Comparison of ENCODE assay signal across 20 mouse cellular contexts in the genomic region with DNA sequence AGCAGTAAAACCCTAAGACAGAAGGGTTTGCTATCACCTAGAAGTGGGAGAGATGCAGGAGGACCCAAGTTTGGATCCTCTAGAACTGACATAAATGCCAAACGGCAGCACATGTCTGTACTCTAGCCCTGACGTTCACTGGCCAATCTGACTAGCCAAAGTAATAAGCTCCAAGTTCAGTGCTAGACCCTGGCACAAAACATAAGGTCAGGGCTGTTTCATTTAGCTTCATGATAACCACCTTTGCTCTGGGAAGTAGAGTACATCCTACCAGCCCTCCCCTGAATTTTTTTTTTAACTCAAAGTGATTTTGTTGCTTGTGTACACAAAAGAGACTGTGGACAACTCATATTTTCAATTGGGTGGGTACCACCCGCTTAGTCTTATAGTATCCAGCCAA.
"Had no signal": no experiment of that assay in that cellular context is flagged by ENCODE, and none has a peak within 500 bp of the region (broad histone marks: within the 10 kb centered on the region; RNA-seq: fewer than 3 reads in every experiment).

No protein-coding gene starts in this region.

- H3K4me3 ChIP-seq: heart, adult 2 months; heart, embryonic 12.5 days; hindbrain, embryonic 13.5 days; hindbrain, embryonic 15.5 days; limb, embryonic 13.5 days; limb, embryonic 15.5 days; liver, embryonic 13.5 days; liver, embryonic 15.5 days had no signal

- ATAC-seq: forebrain, postnatal 0 days; hindbrain, postnatal 0 days had no signal

- H3K9me3 ChIP-seq: heart, embryonic 12.5 days; hindbrain, embryonic 13.5 days; hindbrain, embryonic 15.5 days; limb, embryonic 13.5 days; limb, embryonic 15.5 days; liver, embryonic 13.5 days; liver, embryonic 15.5 days had no signal

- H3K27ac ChIP-seq: heart, adult 2 months; hindbrain, embryonic 13.5 days; hindbrain, embryonic 15.5 days; hindbrain, postnatal 0 days; limb, embryonic 13.5 days; limb, embryonic 15.5 days; liver, embryonic 13.5 days; liver, embryonic 15.5 days had no signal

- DNase-seq: forebrain, postnatal 0 days; gastrocnemius, postnatal 14 days; gastrocnemius, postnatal 36 days; heart, adult 2 months; heart, postnatal 10 days; kidney, adult 11 months; kidney, adult 8-10 months; kidney, postnatal 14 days; kidney, postnatal 36 days; layer of hippocampus, adult 9-11 months; layer of hippocampus, postnatal 36 days; left cerebral cortex, postnatal 4 days; liver, embryonic 13.5 days had no signal

- H3K9ac ChIP-seq: forebrain, postnatal 0 days; heart, embryonic 12.5 days; hindbrain, embryonic 13.5 days; hindbrain, embryonic 15.5 days; limb, embryonic 13.5 days; limb, embryonic 15.5 days; liver, embryonic 13.5 days; liver, embryonic 15.5 days had no signal

- H3K4me1 ChIP-seq: heart, embryonic 12.5 days; hindbrain, embryonic 13.5 days; hindbrain, embryonic 15.5 days; limb, embryonic 13.5 days; limb, embryonic 15.5 days had no signal

- H3K4me2 ChIP-seq: heart, embryonic 12.5 days; hindbrain, embryonic 13.5 days; hindbrain, embryonic 15.5 days; limb, embryonic 13.5 days; limb, embryonic 15.5 days; liver, embryonic 13.5 days; liver, embryonic 15.5 days had no signal

- H3K27me3 ChIP-seq: heart, embryonic 12.5 days; hindbrain, embryonic 13.5 days; hindbrain, embryonic 15.5 days; limb, embryonic 13.5 days; limb, embryonic 15.5 days; liver, embryonic 13.5 days; liver, embryonic 15.5 days had no signal
